9 mouse cellular contexts compared by ENCODE assay signal in the genomic region with DNA sequence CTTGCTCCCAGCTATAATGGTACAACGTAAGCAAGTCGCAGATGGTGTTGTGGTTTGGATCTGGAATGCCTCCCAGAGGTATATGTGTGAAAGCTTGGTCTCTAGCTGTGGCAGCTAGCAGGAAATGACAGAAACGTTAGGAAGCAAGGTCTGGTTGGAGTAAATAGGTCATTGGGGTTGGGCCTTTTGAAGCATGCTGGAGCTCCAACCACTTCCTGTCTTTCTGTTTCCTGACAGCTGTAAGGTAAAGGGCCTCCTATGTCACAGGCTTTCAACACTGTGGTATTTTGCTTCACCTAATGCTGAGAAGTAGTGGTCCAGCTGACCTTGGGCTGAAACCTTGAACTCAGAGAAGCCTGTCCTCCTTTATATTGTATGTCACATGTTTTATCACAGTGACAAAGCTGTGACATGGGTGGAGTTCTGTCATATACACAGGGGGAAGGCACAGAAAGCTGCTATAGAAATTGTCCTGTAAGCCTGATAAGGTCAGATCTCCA.
DNase-seq lines count a peak whose midpoint lies in the region; ATAC-seq and TF ChIP-seq lines count a peak whose summit lies in the region.
"Had no signal": no experiment of that assay in that cellular context is flagged by ENCODE, and none has a peak within 500 bp of the region (broad histone marks: within the 10 kb centered on the region; RNA-seq: fewer than 3 reads in every experiment).

No protein-coding gene starts in this region.

- no peak overlapping the region for H3K4me2 ChIP-seq in forebrain, postnatal 0 days (ENCODE audit: low read depth)
- H3K4me2 ChIP-seq: neural tube, embryonic 12.5 days had no signal

- WGBS in limb, embryonic 10.5 days, result 38% methylated on average over 3 of the region's 3 CpGs
- 64% methylated on average over 3 of the region's 3 CpGs for WGBS in forebrain, postnatal 0 days

- H3K4me1 ChIP-seq in limb, embryonic 10.5 days, result peaks cover 25% of the 10 kb centered on the region
- H3K4me1 ChIP-seq in forebrain, postnatal 0 days (ENCODE audit: insufficient read depth), result no peaks in the 10 kb centered on the region
- H3K4me1 ChIP-seq: neural tube, embryonic 12.5 days had no signal

- H3K27me3 ChIP-seq in limb, embryonic 10.5 days (ENCODE audit: low read depth, poor library complexity, severe bottlenecking), result no peaks in the 10 kb centered on the region
- no peaks in the 10 kb centered on the region for H3K27me3 ChIP-seq in forebrain, postnatal 0 days (ENCODE audit: insufficient read depth, low read length)
- H3K27me3 ChIP-seq: neural tube, embryonic 12.5 days had no signal

- TF ChIP-seq CTCF in forebrain, postnatal 0 days (IDR thresholded peaks at IDR 0.05; ENCODE audit: low read depth), result no peak

- ATAC-seq in forebrain, postnatal 0 days, result no peak

- no peak overlapping the region for H3K9ac ChIP-seq in forebrain, postnatal 0 days
- H3K9ac ChIP-seq: neural tube, embryonic 12.5 days had no signal

- no peak overlapping the region for H3K4me3 ChIP-seq in limb, embryonic 10.5 days
- no peak overlapping the region for H3K4me3 ChIP-seq in forebrain, postnatal 0 days (ENCODE audit: low read depth, low read length)
- H3K4me3 ChIP-seq: neural tube, embryonic 12.5 days had no signal

- peak overlapping the region; percentile 53; the same call in 1 of the 2 replicates for H3K27ac ChIP-seq in limb, embryonic 10.5 days
- H3K27ac ChIP-seq in forebrain, postnatal 0 days (ENCODE audit: low read depth, low read length), result no peak overlapping the region
- H3K27ac ChIP-seq: neural tube, embryonic 12.5 days had no signal

- peak; percentile 29 for DNase-seq in embryo, embryonic 10 days (ENCODE audit: low spot score)
- no peak for DNase-seq in embryo, embryonic 11 days
- DNase-seq in B cell, adult 2 months, result peak; percentile 47 to 56
- DNase-seq in limb, embryonic 10.5 days (ENCODE audit: low spot score), result no peak
- peak; percentile 82 to 90 for DNase-seq in natural killer cell, adult 2 months (ENCODE audit: low spot score in 2 of 2)
- DNase-seq in forebrain, postnatal 0 days, result no peak
- DNase-seq in urinary bladder, postnatal 25 days (ENCODE audit: low spot score), result no peak
- no peak for DNase-seq in urinary bladder, postnatal 36 days (ENCODE audit: low spot score in 2 of 2)

- no peaks in the 10 kb centered on the region for H3K9me3 ChIP-seq in limb, embryonic 10.5 days (replicated peaks)
- H3K9me3 ChIP-seq in forebrain, postnatal 0 days (ENCODE audit: low read length), result no peaks in the 10 kb centered on the region
- H3K9me3 ChIP-seq: neural tube, embryonic 12.5 days had no signal

- no peaks in the 10 kb centered on the region for H3K36me3 ChIP-seq in limb, embryonic 10.5 days
- no peaks in the 10 kb centered on the region for H3K36me3 ChIP-seq in forebrain, postnatal 0 days (ENCODE audit: insufficient read depth)
- H3K36me3 ChIP-seq: neural tube, embryonic 12.5 days had no signal

Comparison
In these comparisons a context has a peak if more than half of its experiments do, and no peak if none do; other contexts are left out.
1. DNase-seq: peak in embryo, embryonic 10 days (single experiment), B cell, adult 2 months (2 of 2) and natural killer cell, adult 2 months (2 of 2); none in embryo, embryonic 11 days (single experiment), limb, embryonic 10.5 days (single experiment), forebrain, postnatal 0 days (single experiment), urinary bladder, postnatal 25 days (single experiment) and urinary bladder, postnatal 36 days (0 of 2).